Mouse (Mus musculus) monocyte, adult 2 months (primary cell): ENCODE data around the gene Krt19.

ENCODE experiments used
- DNase-seq, 2 experiments: peaks; one replicate each; pipeline ENCODE4 v3.0.0; 2022; ENCODE audit warnings: low spot score in 2 of 2, low read depth in 1 of 2

The Krt19 gene

DNA sequence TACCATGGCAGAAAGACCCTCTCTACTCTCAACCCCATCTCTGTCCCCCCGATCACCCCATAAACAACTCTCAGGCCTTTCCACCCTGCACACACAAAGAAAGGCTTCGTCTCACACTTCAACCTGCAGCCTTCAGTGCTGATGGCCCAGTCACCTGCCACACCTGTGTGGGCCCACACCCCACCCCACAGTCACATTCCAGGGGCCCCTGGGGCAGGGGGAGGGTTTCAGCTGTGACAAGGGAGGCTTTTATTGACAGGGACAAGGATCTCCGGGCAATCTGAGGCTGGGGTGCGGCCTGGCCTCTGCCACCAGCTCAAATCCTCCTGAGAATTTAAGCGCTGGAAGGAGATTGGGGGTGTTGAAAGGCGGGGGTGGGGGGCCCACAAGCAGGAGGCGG, 9.7 kb downstream of the Krt19 start:
- DNase-seq, result no peak

DNA sequence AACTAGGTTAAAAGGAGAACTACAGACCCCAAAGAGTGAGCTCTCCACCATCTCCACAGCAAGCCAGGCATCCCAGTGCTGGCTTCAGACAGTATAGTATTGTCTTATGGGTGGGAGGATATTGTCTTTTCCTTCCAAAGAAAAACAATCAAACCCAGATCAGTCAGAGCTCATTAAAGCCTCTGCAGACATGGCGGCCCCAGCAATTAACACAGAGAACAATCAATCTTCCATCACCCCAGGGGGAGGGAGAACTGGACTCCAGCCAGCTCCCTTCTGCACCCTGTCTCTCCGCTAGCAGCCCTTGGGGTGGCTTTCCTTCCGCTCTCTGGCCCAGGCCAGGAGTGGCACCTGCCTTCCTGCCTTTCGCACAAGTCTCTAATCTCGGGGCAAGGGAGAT, 10.8 kb downstream of the Krt19 start:
- no peak for DNase-seq

GRCm38 (mm10) chr11:100136559-100136958, 11.9 kb downstream of the Krt19 start:
- no peak for DNase-seq

GRCm38 (mm10) chr11:100135731-100136130, 12.7 kb downstream of the Krt19 start, which contains the start of gene Krt15:
Gene Krt15, minus strand, starts transcription at chr11:100135928.
- DNase-seq, result no peak

GRCm38 (mm10) chr11:100124901-100125300, 23.6 kb downstream of the Krt19 start:
- DNase-seq, result no peak

- no peak for DNase-seq
Measured at GRCm38 (mm10) chr11:100121466-100121865, 27.0 kb downstream of the Krt19 start, which contains the start of gene Krt13. Gene Krt13, minus strand, starts transcription at chr11:100121566.

- DNase-seq, result no peak
Measured at GRCm38 (mm10) chr11:100120331-100120730, 28.1 kb downstream of the Krt19 start.

DNA sequence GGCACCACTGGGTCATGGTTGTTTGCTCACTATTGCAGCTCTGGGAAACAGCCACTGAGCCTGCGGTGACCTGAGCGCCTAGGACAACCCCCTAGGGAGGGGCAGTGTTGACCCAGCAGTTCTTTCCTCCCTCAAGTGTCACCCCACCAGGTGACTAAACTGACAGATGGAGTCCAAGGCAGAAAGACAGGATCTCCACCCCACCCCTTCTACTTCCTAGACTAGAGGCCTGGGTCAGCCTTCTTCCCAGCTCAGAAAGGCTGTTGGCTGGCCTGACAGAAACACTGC, 34.8 kb downstream of the Krt19 start:
- DNase-seq, result no peak

- no peak for DNase-seq
Measured at GRCm38 (mm10) chr11:100112935-100113741, 35.3 kb downstream of the Krt19 start.

DNA sequence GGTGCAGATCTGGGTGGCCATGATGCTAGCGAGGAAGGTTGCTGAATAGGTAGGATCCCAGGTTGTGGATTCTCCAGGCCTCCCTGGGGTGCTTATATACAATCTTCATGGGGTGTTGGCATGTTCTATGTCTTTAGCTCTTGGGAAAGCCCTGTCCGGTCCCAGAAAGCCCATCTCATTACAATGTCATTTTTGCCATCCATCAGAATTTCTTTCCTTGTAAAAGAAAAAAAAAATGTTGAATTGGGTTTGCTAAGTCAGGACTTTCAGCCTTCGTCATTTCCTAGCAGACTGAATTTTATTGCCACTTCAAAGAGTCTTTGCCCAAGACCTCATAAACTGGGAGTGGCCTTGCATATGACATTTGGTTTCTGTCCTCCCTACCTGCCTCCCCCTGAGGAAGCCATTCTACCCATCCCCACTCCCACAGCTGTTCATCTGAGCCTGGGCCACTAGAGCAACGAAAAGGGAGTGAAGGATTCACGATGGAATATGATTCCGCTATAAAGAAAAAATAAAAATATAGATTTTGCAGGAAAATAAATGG, 42.8 kb downstream of the Krt19 start, which contains the start of gene Krt36:
Gene Krt36 (minus strand): TSS at position 51 of the 547 bp plus-strand sequence.
- DNase-seq, result no peak

- no peak for DNase-seq
Measured at GRCm38 (mm10) chr11:100102693-100103429, 45.6 kb downstream of the Krt19 start.

- DNase-seq, result no peak
Measured at GRCm38 (mm10) chr11:100100391-100100790, 48.1 kb downstream of the Krt19 start.

DNA sequence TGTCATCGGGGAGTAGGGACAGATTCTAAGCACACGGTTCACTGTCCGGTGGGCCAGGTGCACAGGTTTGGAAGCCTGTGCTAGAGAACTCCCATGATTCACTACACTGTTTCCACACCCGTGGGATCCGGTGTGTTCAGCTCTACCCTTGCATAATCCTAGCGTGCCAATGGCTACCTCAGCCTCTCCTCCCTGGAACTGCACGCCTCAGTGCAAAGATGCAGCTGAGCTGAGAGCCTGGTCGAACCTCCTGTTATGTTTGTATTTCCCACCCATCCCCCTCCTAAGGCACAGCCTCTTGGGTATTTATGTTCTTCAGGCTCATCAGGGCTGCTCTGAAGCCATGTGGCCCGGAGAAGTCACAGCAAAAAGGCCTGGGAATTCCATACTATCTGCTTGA, 50.6 kb downstream of the Krt19 start:
- DNase-seq, result no peak

DNA sequence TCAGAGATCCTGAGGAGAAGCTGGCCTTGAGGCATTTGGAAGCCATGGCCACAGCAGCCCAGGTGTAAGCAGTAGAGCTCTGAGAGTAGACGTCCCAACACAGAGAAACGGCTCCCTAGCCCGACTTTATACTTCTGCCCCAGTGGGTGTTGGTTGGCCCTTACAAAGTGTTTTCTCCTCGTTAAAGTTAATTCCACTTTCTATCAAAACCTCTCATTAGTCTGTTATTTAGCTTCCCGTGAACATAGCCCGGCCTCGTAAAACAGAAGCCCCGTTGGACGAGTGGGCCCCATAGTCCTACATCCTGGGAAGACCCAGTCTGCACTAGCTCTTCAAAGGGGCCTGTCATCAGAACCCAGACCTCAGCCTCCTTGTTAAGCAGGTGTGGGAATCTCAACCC, 52.3 kb downstream of the Krt19 start, which contains the start of gene Krt35:
Gene Krt35 (minus strand): TSS at position 101 of the 400 bp plus-strand sequence.
- no peak for DNase-seq
